Mouse (Mus musculus) embryonic facial prominence, embryonic 11.5 days (tissue): ENCODE measurements at regions not wholly inside any gene's neighbourhood (a gene's known extent, or its start where the extent isn't known, plus 50 kb on each side); places are given as distances from the start of the nearest gene placed in this dataset.
A peak's percentile ranks its signal among the peaks of the same experiment; 100 is the strongest.

ENCODE experiments used
- ATAC-seq: fragments of 200-750 bp; cut with Nextera tagmentation; replicated peaks from 2 replicates; pipeline ENCODE4 v1.8.0; 2017; ENCODE audit warnings: low read depth; ENCODE audit not compliant: insufficient number of reproducible peaks, low FRiP score, low TSS enrichment
- DNase-seq: peaks from one replicate; pipeline ENCODE4 v3.0.0-alpha.2; 2015; ENCODE audit warnings: low spot score
- H3K27ac ChIP-seq: fragments of 300-500 bp; sonication (generic); replicated peaks from 2 replicates; pipeline ENCODE4 v1.5.1; 2014; ENCODE audit warnings: mild to moderate bottlenecking, low read depth, low read length, control low read depth
- H3K27me3 ChIP-seq: fragments of 300-500 bp; sonication (generic); 2 replicates; pipeline ENCODE4 v1.6.1; 2014; ENCODE audit warnings: mild to moderate bottlenecking, low read length, moderate library complexity, mixed read lengths; ENCODE audit not compliant: control insufficient read depth, insufficient read depth
- H3K36me3 ChIP-seq: fragments of 300-500 bp; sonication (generic); replicated peaks from 2 replicates; pipeline ENCODE4 v1.6.1; 2014; ENCODE audit warnings: low read depth, mild to moderate bottlenecking, low read length, moderate library complexity, mixed read lengths; ENCODE audit not compliant: control insufficient read depth, insufficient read depth
- H3K4me1 ChIP-seq: fragments of 300-500 bp; sonication (generic); 2 replicates; pipeline ENCODE4 v1.6.1; 2014; ENCODE audit warnings: low read length, mixed read lengths; ENCODE audit not compliant: control insufficient read depth, insufficient read depth
- H3K4me2 ChIP-seq: fragments of 300-500 bp; sonication (generic); 2 replicates; pipeline ENCODE4 v1.6.1; 2014; ENCODE audit warnings: low read depth, mild to moderate bottlenecking, control low read depth, low read length, moderate library complexity
- H3K4me3 ChIP-seq: fragments of 300-500 bp; sonication (generic); 2 replicates; pipeline ENCODE4 v1.5.1; 2014; ENCODE audit warnings: low read depth, low read length, control low read depth
- H3K9ac ChIP-seq: fragments of 300-500 bp; sonication (generic); replicated peaks from 2 replicates; pipeline ENCODE4 v1.6.1; 2014; ENCODE audit warnings: mild to moderate bottlenecking, control low read depth, low read length
- H3K9me3 ChIP-seq: fragments of 300-500 bp; sonication (generic); replicated peaks from 2 replicates; pipeline ENCODE4 v1.6.1; 2016; ENCODE audit warnings: mild to moderate bottlenecking, low read length, inconsistent platforms, mixed read lengths; ENCODE audit not compliant: control insufficient read depth
- WGBS: fragments of 180-500 bp; shearing (Covaris S2); extraction: QIAGEN DNeasy Blood & Tissue Kit; methylation state at CpG from one replicate; pipeline ENCODE4 v1.1.7; 2014; 5-methylcytosine and 5-hydroxymethylcytosine counted together

- WGBS, result 93% methylated on average over 1 of the region's 1 CpGs
- no peak for DNase-seq
- H3K27me3 ChIP-seq, result no peaks in the 10 kb centered on the region
Measured at GRCm38 (mm10) chr7:113010150-113010549, 56.4 kb downstream of the Rassf10 start.

GRCm38 (mm10) chr7:113017092-113017755, 63.5 kb downstream of the Rassf10 start:
- no peak overlapping the region for H3K27ac ChIP-seq
- H3K9ac ChIP-seq, result no peak overlapping the region
- 26% methylated on average over 8 of the region's 8 CpGs for WGBS
- no peak overlapping the region for H3K4me2 ChIP-seq
- H3K4me1 ChIP-seq, result no peaks in the 10 kb centered on the region
- no peaks in the 10 kb centered on the region for H3K36me3 ChIP-seq
- peak; percentile 53 for DNase-seq
- no peaks in the 10 kb centered on the region for H3K27me3 ChIP-seq
- no peak overlapping the region for H3K4me3 ChIP-seq
- ATAC-seq, result no peak
- H3K9me3 ChIP-seq, result no peaks in the 10 kb centered on the region

More at GRCm38 (mm10) chr7:113010150-113010549, 56.4 kb downstream of the Rassf10 start:
- ATAC-seq, result no peak
- Histone ChIP-seq H3K4me3 (no peak overlapping the region), H3K36me3 (no peaks in the 10 kb centered on the region), H3K9me3 (no peaks in the 10 kb centered on the region), H3K9ac (no peak overlapping the region), H3K27ac (no peak overlapping the region), H3K4me1 (no peaks in the 10 kb centered on the region), H3K4me2 (no peak overlapping the region)

- no peak for ATAC-seq
- no peaks in the 10 kb centered on the region for H3K4me1 ChIP-seq
- no peaks in the 10 kb centered on the region for H3K36me3 ChIP-seq
- no peaks in the 10 kb centered on the region for H3K27me3 ChIP-seq
- no peak overlapping the region for H3K4me3 ChIP-seq
- H3K9me3 ChIP-seq, result no peaks in the 10 kb centered on the region
- H3K4me2 ChIP-seq, result no peak overlapping the region
- no peak for DNase-seq
- 40% methylated on average over 5 of the region's 5 CpGs for WGBS
- no peak overlapping the region for H3K27ac ChIP-seq
- no peak overlapping the region for H3K9ac ChIP-seq
Measured at GRCm38 (mm10) chr7:113021412-113021811, 67.7 kb downstream of the Rassf10 start.

GRCm38 (mm10) chr7:113022516-113022915, 68.8 kb downstream of the Rassf10 start:
- H3K27me3 ChIP-seq, result no peaks in the 10 kb centered on the region
- H3K9me3 ChIP-seq, result no peaks in the 10 kb centered on the region
- ATAC-seq (no peak), DNase-seq (no peak)
- no peaks in the 10 kb centered on the region for H3K36me3 ChIP-seq
- no peaks in the 10 kb centered on the region for H3K4me1 ChIP-seq
- WGBS, result 32% methylated on average over 2 of the region's 2 CpGs
- no peak overlapping the region for H3K4me2 ChIP-seq
- no peak overlapping the region for H3K27ac ChIP-seq
- no peak overlapping the region for H3K4me3 ChIP-seq
- H3K9ac ChIP-seq, result no peak overlapping the region

GRCm38 (mm10) chr7:113025758-113026157, 72.0 kb downstream of the Rassf10 start:
- H3K27ac ChIP-seq, result no peak overlapping the region
- H3K36me3 ChIP-seq, result no peaks in the 10 kb centered on the region
- H3K9ac ChIP-seq, result no peak overlapping the region
- H3K4me3 ChIP-seq, result no peak overlapping the region
- ATAC-seq (no peak), DNase-seq (no peak)
- no peaks in the 10 kb centered on the region for H3K9me3 ChIP-seq
- WGBS, result 85% methylated on average over 1 of the region's 1 CpGs
- no peak overlapping the region for H3K4me2 ChIP-seq
- no peaks in the 10 kb centered on the region for H3K4me1 ChIP-seq
- H3K27me3 ChIP-seq, result no peaks in the 10 kb centered on the region

GRCm38 (mm10) chr7:113026290-113027075, 72.7 kb downstream of the Rassf10 start:
- Histone ChIP-seq H3K4me1 (no peaks in the 10 kb centered on the region), H3K4me2 (no peak overlapping the region), H3K9me3 (no peaks in the 10 kb centered on the region), H3K27me3 (no peaks in the 10 kb centered on the region), H3K27ac (no peak overlapping the region), H3K9ac (no peak overlapping the region), H3K36me3 (no peaks in the 10 kb centered on the region), H3K4me3 (no peak overlapping the region)
- DNase-seq (no peak), ATAC-seq (no peak)
- WGBS, result 85% methylated on average over 10 of the region's 10 CpGs

GRCm38 (mm10) chr7:113027125-113027801, 73.5 kb downstream of the Rassf10 start:
- H3K4me1 ChIP-seq, result no peaks in the 10 kb centered on the region
- 66% methylated on average over 5 of the region's 5 CpGs for WGBS

More at GRCm38 (mm10) chr7:113027125-113027801, 73.5 kb downstream of the Rassf10 start:
- no peaks in the 10 kb centered on the region for H3K36me3 ChIP-seq
- H3K9me3 ChIP-seq, result no peaks in the 10 kb centered on the region
- ATAC-seq (no peak), DNase-seq (no peak)
- H3K27me3 ChIP-seq, result no peaks in the 10 kb centered on the region
- H3K4me2 ChIP-seq, result no peak overlapping the region
- no peak overlapping the region for H3K4me3 ChIP-seq
- no peak overlapping the region for H3K9ac ChIP-seq
- H3K27ac ChIP-seq, result no peak overlapping the region
